Comparison of ENCODE assay signal across 11 mouse cellular contexts in genomic region chr14:103440243-103440642, GRCm38 (mm10).
DNase-seq lines count a peak whose midpoint lies in the region; ATAC-seq and TF ChIP-seq lines count a peak whose summit lies in the region.
"Had no signal": no experiment of that assay in that cellular context is flagged by ENCODE, and none has a peak within 500 bp of the region (broad histone marks: within the 10 kb centered on the region; RNA-seq: fewer than 3 reads in every experiment).

No protein-coding gene starts in this region.

- no peaks in the 10 kb centered on the region for H3K9me3 ChIP-seq in forebrain, postnatal 0 days (ENCODE audit: low read length)
- no peaks in the 10 kb centered on the region for H3K9me3 ChIP-seq in forebrain, embryonic 15.5 days
- H3K9me3 ChIP-seq: intestine, embryonic 15.5 days had no signal

- 74% methylated on average over 8 of the region's 8 CpGs for WGBS in forebrain, postnatal 0 days
- 81% methylated on average over 8 of the region's 8 CpGs for WGBS in forebrain, embryonic 15.5 days

- no peaks in the 10 kb centered on the region for H3K4me1 ChIP-seq in forebrain, postnatal 0 days (ENCODE audit: insufficient read depth)
- H3K4me1 ChIP-seq in forebrain, embryonic 15.5 days, result no peaks in the 10 kb centered on the region
- H3K4me1 ChIP-seq: intestine, embryonic 15.5 days had no signal

- H3K4me2 ChIP-seq in forebrain, postnatal 0 days (ENCODE audit: low read depth), result no peak overlapping the region
- no peak overlapping the region for H3K4me2 ChIP-seq in forebrain, embryonic 15.5 days (replicated peaks)
- H3K4me2 ChIP-seq: intestine, embryonic 15.5 days had no signal

- ATAC-seq in forebrain, postnatal 0 days, result peak; percentile 51; the same call in 1 of the 2 replicates
- no peak for ATAC-seq in forebrain, embryonic 15.5 days (replicated peaks)
- peak; percentile 62 for ATAC-seq in Patski
- ATAC-seq: forebrain, embryonic 16.5 days; intestine, embryonic 15.5 days had no signal

- no peak for DNase-seq in forebrain, postnatal 0 days
- peak; percentile 33 for DNase-seq in Patski (ENCODE audit: low read depth, low spot score)
- peak; percentile 59 to 83 for DNase-seq in frontal cortex, adult 2 months (ENCODE audit: extremely low spot score in 1 of 2, low spot score in 1 of 2)
- peak; percentile 72 to 76 for DNase-seq in right cerebral cortex, adult 2 months (ENCODE audit: low spot score in 2 of 2)
- DNase-seq in heart, adult 11 months, result no peak
- no peak for DNase-seq in B cell, adult 2 months
- DNase-seq in gastrocnemius, postnatal 4 days (ENCODE audit: low spot score in 2 of 2), result no peak
- DNase-seq: lung, postnatal 10 days had no signal

- no peaks in the 10 kb centered on the region for H3K27me3 ChIP-seq in forebrain, postnatal 0 days (ENCODE audit: insufficient read depth, low read length)
- H3K27me3 ChIP-seq in forebrain, embryonic 15.5 days, result no peaks in the 10 kb centered on the region
- no peaks in the 10 kb centered on the region for H3K27me3 ChIP-seq in Patski
- H3K27me3 ChIP-seq: intestine, embryonic 15.5 days had no signal

- no peaks in the 10 kb centered on the region for H3K36me3 ChIP-seq in forebrain, postnatal 0 days (ENCODE audit: insufficient read depth)
- H3K36me3 ChIP-seq in forebrain, embryonic 15.5 days, result no peaks in the 10 kb centered on the region
- H3K36me3 ChIP-seq: intestine, embryonic 15.5 days had no signal

- POLR2A ChIA-PET in Patski (lab: Charles Lee), result no interaction called here

- no peak for TF ChIP-seq CTCF in forebrain, postnatal 0 days (IDR thresholded peaks at IDR 0.05; ENCODE audit: low read depth)
- no peak for TF ChIP-seq CTCF in Patski (IDR thresholded peaks at IDR 0.05)

- H3K27ac ChIP-seq in forebrain, postnatal 0 days (ENCODE audit: low read depth, low read length), result no peak overlapping the region
- H3K27ac ChIP-seq in forebrain, embryonic 15.5 days (replicated peaks), result no peak overlapping the region
- H3K27ac ChIP-seq: intestine, embryonic 15.5 days had no signal

- CTCF ChIA-PET in Patski (lab: Charles Lee), result no interaction called here

- no peak overlapping the region for H3K4me3 ChIP-seq in forebrain, postnatal 0 days (ENCODE audit: low read depth, low read length)
- no peak overlapping the region for H3K4me3 ChIP-seq in forebrain, embryonic 15.5 days
- H3K4me3 ChIP-seq: intestine, embryonic 15.5 days had no signal

- no peak overlapping the region for H3K9ac ChIP-seq in forebrain, postnatal 0 days
- no peak overlapping the region for H3K9ac ChIP-seq in forebrain, embryonic 15.5 days (replicated peaks)
- H3K9ac ChIP-seq: intestine, embryonic 15.5 days had no signal

- in situ Hi-C loops in Patski (cut with MboI; ENCODE audit: low pct_unique_long_range_greater_than_20kb), result no loop called here

Comparison
In these comparisons a context has a peak if more than half of its experiments do, and no peak if none do; other contexts are left out.
1. DNase-seq: peak in Patski (single experiment), frontal cortex, adult 2 months (2 of 2) and right cerebral cortex, adult 2 months (2 of 2); none in forebrain, postnatal 0 days (single experiment), heart, adult 11 months (single experiment), B cell, adult 2 months (0 of 2) and gastrocnemius, postnatal 4 days (0 of 2).